Mouse (Mus musculus) midbrain, embryonic 16.5 days (tissue): ENCODE measurements around the gene Hdgfl2. TPM values are rescaled to one million over a fixed set of nuclear protein-coding genes. Genes with fewer than 3 reads are reported as not detected.
A peak's percentile ranks its signal among the peaks of the same experiment; 100 is the strongest.
"Not testable (repeated sequence)": the region's sequence is repeated elsewhere in the genome, so short reads cannot be mapped to it uniquely, and the experiment has no call there.

ENCODE experiments used
- ATAC-seq: fragments of 200-750 bp; cut with Nextera tagmentation; 2 replicates; pipeline ENCODE4 v1.8.0; 2017; ENCODE audit warnings: moderate TSS enrichment
- H3K27ac ChIP-seq: fragments of 300-500 bp; sonication (generic); 2 replicates; pipeline ENCODE4 v1.5.1; 2014; ENCODE audit warnings: mild to moderate bottlenecking, low read length, mixed read lengths
- H3K27me3 ChIP-seq: fragments of 300-500 bp; sonication (generic); 2 replicates; pipeline ENCODE4 v1.6.1; 2014; ENCODE audit warnings: low read depth, low read length, mixed read lengths; ENCODE audit not compliant: control insufficient read depth, insufficient read depth
- H3K36me3 ChIP-seq: fragments of 300-500 bp; sonication (generic); 2 replicates; pipeline ENCODE4 v1.6.1; 2014; ENCODE audit warnings: mild to moderate bottlenecking, low read length, moderate library complexity, mixed read lengths; ENCODE audit not compliant: control insufficient read depth, insufficient read depth
- H3K4me1 ChIP-seq: fragments of 300-500 bp; sonication (generic); 2 replicates; pipeline ENCODE4 v1.6.1; 2014; ENCODE audit warnings: mild to moderate bottlenecking, low read length, mixed read lengths; ENCODE audit not compliant: control insufficient read depth, insufficient read depth
- H3K4me2 ChIP-seq: fragments of 300-500 bp; sonication (generic); 2 replicates; pipeline ENCODE4 v1.6.1; 2014; ENCODE audit warnings: mild to moderate bottlenecking, low read length, mixed read lengths
- H3K4me3 ChIP-seq: fragments of 300-500 bp; sonication (generic); 2 replicates; pipeline ENCODE4 v1.5.1; 2014; ENCODE audit warnings: low read depth, mild to moderate bottlenecking, low read length, moderate library complexity, mixed read lengths
- H3K9ac ChIP-seq: fragments of 300-500 bp; sonication (generic); 2 replicates; pipeline ENCODE4 v1.6.1; 2014; ENCODE audit warnings: low read depth, low read length, mixed read lengths
- H3K9me3 ChIP-seq: fragments of 300-500 bp; sonication (generic); replicated peaks from 2 replicates; pipeline ENCODE4 v1.6.1; 2014; ENCODE audit warnings: mild to moderate bottlenecking, low read length, mixed read lengths; ENCODE audit not compliant: control insufficient read depth, poor library complexity, severe bottlenecking
- WGBS: fragments of 180-500 bp; shearing (Covaris S2); extraction: QIAGEN DNeasy Blood & Tissue Kit; methylation state at CpG from one replicate; pipeline ENCODE4 v1.1.7; 2014; 5-methylcytosine and 5-hydroxymethylcytosine counted together
- polyA plus RNA-seq: library from polyadenylated mRNA; unstranded; fragments of >200 nt; fragmentation: Nextera tagmentation; extraction: Ambion mirVana; gene quantifications from 2 replicates; pipeline ENCODE4 v1.2.1, GENCODE M21; 2015

Gene Hdgfl2
- polyA plus RNA-seq, 1 experiment from 2014 or later = 140 TPM

GRCm38 (mm10) chr17:56074097-56074826 is 5.2 kb upstream of the Hdgfl2 start:
- Histone ChIP-seq H3K4me1 (peaks cover 12% of the 10 kb centered on the region), H3K27me3 (no peaks in the 10 kb centered on the region), H3K4me2 (peak overlapping the region; percentile 89), H3K4me3 (peak overlapping the region; percentile 74), H3K27ac (peak overlapping the region; percentile 84), H3K9ac (peak overlapping the region; percentile 81), H3K36me3 (peaks cover 30% of the 10 kb centered on the region), H3K9me3 (no peaks in the 10 kb centered on the region)
- 9% methylated on average over 22 of the region's 22 CpGs for WGBS
- ATAC-seq = peak; percentile 1; the same call in 1 of the 2 replicates

DNA sequence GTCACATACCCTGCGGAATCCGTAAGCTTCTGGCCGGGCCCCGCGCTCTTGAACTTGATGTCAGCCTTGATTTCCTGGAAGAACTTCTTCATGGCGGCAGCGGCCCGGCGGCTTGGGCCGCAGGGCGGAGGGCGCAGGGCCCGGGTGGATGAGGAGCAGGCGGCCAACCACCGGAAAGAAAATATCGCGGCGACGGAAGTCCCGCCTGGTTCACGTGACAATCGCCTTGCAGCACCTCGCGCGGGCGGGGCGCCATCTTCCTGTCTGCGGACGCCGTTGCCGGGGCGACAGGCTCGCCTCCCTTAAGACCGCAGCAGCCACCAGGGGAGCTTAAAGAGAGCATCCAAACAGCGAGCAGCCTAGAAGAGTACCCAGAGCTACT is 4.6 kb upstream of the Hdgfl2 start, which contains the start of gene Ubxn6:
Ubxn6 (minus strand) TSS at position 202 of the 382 bp plus-strand sequence.
- ATAC-seq = peak; percentile 43
- peak within 1 kb of the TSS; percentile 81 for H3K9ac ChIP-seq
- H3K4me3 ChIP-seq = peak within 1 kb of the TSS; percentile 74
- H3K36me3 ChIP-seq = peaks cover 25% of the 10 kb centered on the region
- H3K9me3 ChIP-seq = no peaks in the 10 kb centered on the region
- H3K27ac ChIP-seq = peak within 1 kb of the TSS; percentile 84
- peaks cover 12% of the 10 kb centered on the region for H3K4me1 ChIP-seq
- H3K4me2 ChIP-seq = peak within 1 kb of the TSS; percentile 89
- WGBS = 0% methylated on average over 33 of the region's 35 CpGs
- no peaks in the 10 kb centered on the region for H3K27me3 ChIP-seq

- Histone ChIP-seq H3K9me3 (no peaks in the 10 kb centered on the region), H3K27me3 (no peaks in the 10 kb centered on the region), H3K4me1 (peaks cover 37% of the 10 kb centered on the region), H3K4me3 (no peak overlapping the region), H3K36me3 (peaks cover 1% of the 10 kb centered on the region), H3K4me2 (no peak overlapping the region), H3K9ac (no peak overlapping the region), H3K27ac (no peak overlapping the region)
- no peak for ATAC-seq
- WGBS = 86% methylated on average over 5 of the region's 5 CpGs
Measured at GRCm38 (mm10) chr17:56077523-56077922, 1.9 kb upstream of the Hdgfl2 start.

DNA sequence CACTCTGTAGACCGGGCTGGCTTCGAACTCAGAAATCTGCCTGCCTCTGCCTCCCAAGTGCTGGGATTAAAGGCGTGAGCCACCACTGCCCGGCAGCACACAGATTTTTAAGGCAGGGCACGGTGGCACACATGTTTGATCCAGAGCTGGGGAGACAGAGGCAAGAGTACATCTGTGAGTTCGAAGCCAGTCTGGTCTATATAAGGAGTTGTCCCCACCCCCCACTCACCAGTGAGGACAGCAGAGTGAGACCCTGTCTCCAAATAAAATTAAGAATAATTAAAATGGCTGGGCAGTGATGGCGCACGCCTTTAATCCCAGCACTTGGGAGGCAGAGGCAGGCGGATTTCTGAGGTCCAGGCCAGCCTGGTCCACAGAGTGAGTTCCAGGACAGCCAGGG is 1.1 kb upstream of the Hdgfl2 start:
- H3K27ac ChIP-seq, H3K36me3 ChIP-seq, H3K27me3 ChIP-seq, H3K9ac ChIP-seq, H3K9me3 ChIP-seq, ATAC-seq, H3K4me3 ChIP-seq: not testable (repeated sequence)
- WGBS = 67% methylated on average over 9 of the region's 9 CpGs
- Histone ChIP-seq H3K4me2 (peak overlapping the region; percentile 21), H3K4me1 (peaks cover 38% of the 10 kb centered on the region)

GRCm38 (mm10) chr17:56079921-56080320 is 487 bp downstream of the Hdgfl2 start:
- no peaks in the 10 kb centered on the region for H3K27me3 ChIP-seq
- H3K4me3 ChIP-seq = peak overlapping the region; percentile 78
- H3K9ac ChIP-seq = peak overlapping the region; percentile 79

DNA sequence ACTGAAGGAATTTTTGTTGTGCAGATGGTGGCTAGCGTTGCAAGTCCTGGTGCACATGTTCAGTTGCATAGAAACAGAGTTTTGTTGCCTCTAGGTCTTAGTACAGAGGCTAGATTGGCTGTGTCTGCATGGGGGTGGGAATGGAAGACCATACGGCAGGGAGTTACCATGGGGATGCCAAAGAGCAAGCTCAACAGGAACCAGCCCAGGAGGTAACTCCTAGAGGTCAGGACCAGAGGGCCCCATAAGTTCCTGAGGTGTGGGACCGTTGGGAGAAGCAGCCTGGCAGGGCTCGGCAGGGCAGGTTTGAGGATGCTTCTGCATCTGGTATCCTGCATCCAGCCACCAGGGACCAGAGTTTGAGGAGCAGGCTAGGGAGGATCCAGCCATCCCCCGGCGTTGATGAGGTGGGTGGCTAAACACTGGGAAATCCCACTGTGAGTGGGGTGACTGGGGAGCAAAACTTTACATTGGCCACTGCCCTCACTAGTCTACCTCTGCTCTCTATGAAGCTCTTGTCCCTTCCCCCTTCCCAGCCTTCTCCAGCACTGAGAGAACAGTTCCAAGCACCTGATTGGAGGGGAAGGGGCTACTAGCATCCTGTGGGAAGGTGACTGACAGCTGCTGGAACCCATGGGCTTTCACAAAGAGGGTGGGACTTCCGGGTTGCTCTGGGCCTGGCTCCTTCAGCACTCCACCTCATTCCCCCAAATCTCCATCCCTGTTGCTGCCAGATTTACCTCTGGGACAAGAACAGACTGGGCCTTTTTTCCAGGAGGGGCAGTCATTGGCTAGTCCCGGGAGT is 1.5 kb downstream of the Hdgfl2 start:
- Histone ChIP-seq H3K27me3 (no peaks in the 10 kb centered on the region), H3K4me2 (peak overlapping the region; percentile 76), H3K9ac (peak overlapping the region; percentile 79), H3K36me3 (no peaks in the 10 kb centered on the region), H3K27ac (0 out of 2 replicates have a peak overlapping the region, but pooled peaks have one; percentile 31), H3K9me3 (no peaks in the 10 kb centered on the region), H3K4me3 (peak overlapping the region; percentile 78), H3K4me1 (peaks cover 26% of the 10 kb centered on the region)
- 9% methylated on average over 8 of the region's 8 CpGs for WGBS
- ATAC-seq = peak; percentile 43

More at GRCm38 (mm10) chr17:56079921-56080320, 487 bp downstream of the Hdgfl2 start:
- no peak for ATAC-seq
- H3K27ac ChIP-seq = peak overlapping the region; percentile 48; the same call in 1 of the 2 replicates
- peaks cover 30% of the 10 kb centered on the region for H3K4me1 ChIP-seq
- H3K36me3 ChIP-seq = no peaks in the 10 kb centered on the region
- 2% methylated on average over 11 of the region's 11 CpGs for WGBS
- H3K9me3 ChIP-seq = no peaks in the 10 kb centered on the region
- H3K4me2 ChIP-seq = peak overlapping the region; percentile 76

- no peaks in the 10 kb centered on the region for H3K4me1 ChIP-seq
- no peak overlapping the region for H3K4me2 ChIP-seq
- no peak for ATAC-seq
- peaks cover 15% of the 10 kb centered on the region; the same call in 1 of the 2 replicates for H3K36me3 ChIP-seq
- no peaks in the 10 kb centered on the region for H3K27me3 ChIP-seq
- 100% methylated on average over 1 of the region's 1 CpGs for WGBS
- no peaks in the 10 kb centered on the region for H3K9me3 ChIP-seq
- H3K9ac ChIP-seq = no peak overlapping the region
- no peak overlapping the region for H3K4me3 ChIP-seq
- H3K27ac ChIP-seq = no peak overlapping the region
Measured at GRCm38 (mm10) chr17:56092312-56092711, 12.9 kb downstream of the Hdgfl2 start.

- Histone ChIP-seq H3K36me3 (peaks cover 19% of the 10 kb centered on the region), H3K27me3 (no peaks in the 10 kb centered on the region), H3K4me2 (no peak overlapping the region), H3K9ac (no peak overlapping the region), H3K27ac (no peak overlapping the region), H3K4me3 (no peak overlapping the region), H3K4me1 (no peaks in the 10 kb centered on the region), H3K9me3 (no peaks in the 10 kb centered on the region)
- no peak for ATAC-seq
- 92% methylated on average over 1 of the region's 1 CpGs for WGBS
Measured at GRCm38 (mm10) chr17:56092794-56093193, 13.4 kb downstream of the Hdgfl2 start.

- Histone ChIP-seq H3K36me3 (peaks cover 47% of the 10 kb centered on the region), H3K27me3 (no peaks in the 10 kb centered on the region), H3K27ac (no peak overlapping the region), H3K4me3 (no peak overlapping the region), H3K9ac (no peak overlapping the region), H3K4me2 (no peak overlapping the region), H3K4me1 (no peaks in the 10 kb centered on the region), H3K9me3 (no peaks in the 10 kb centered on the region)
- no peak for ATAC-seq
- 93% methylated on average over 12 of the region's 12 CpGs for WGBS
Measured at GRCm38 (mm10) chr17:56096883-56097282, 17.4 kb downstream of the Hdgfl2 start.
